Mouse (Mus musculus): Measurements from ENCODE around the gene Dram2. TPM values are rescaled to one million over a fixed set of nuclear protein-coding genes. Genes with fewer than 3 reads are reported as not detected.

Gene Dram2
- total RNA-seq, 2 experiments from 2014 or later = 93.7 to 103 TPM

Other genes starting within 250 kb of the Dram2 start
- not detected for gene Chil6, start 141.6 kb upstream of the Dram2 start, total RNA-seq (2021)
- under 1 TPM; 0.07 to 0.24 TPM for gene Dennd2d, start 65.4 kb upstream of the Dram2 start, total RNA-seq (2021)
- gene Cept1, start within 50 bp of the Dram2 start, total RNA-seq (2021) = 10 to 100 TPM; 27.6 to 30.8 TPM
- gene Lrif1, start 137.2 kb downstream of the Dram2 start, total RNA-seq (2021) = 10 to 100 TPM in 1 of 2 experiments, 1 to 10 TPM in 1; 9.4 to 10.8 TPM
- under 1 TPM; 0.50 to 0.95 TPM for gene Cd53, start 242.4 kb downstream of the Dram2 start, total RNA-seq (2021)

Data from gastrocnemius, adult 18-20 months (tissue).